Mouse (Mus musculus) hindlimb bud, embryonic 11.5 days (tissue): Measurements from ENCODE around the gene Rplp0.

Source experiments
- DNase-seq: peaks from one replicate; pipeline ENCODE4 v3.0.0-alpha.2; 2012; ENCODE audit warnings: low read depth, low spot score; ENCODE audit errors: extremely low spot score

Gene Rplp0

GRCm38 (mm10) chr5:115526456-115527202 is 32.6 kb upstream of the Rplp0 start:
- no peak for DNase-seq

GRCm38 (mm10) chr5:115528128-115528527 is 31.1 kb upstream of the Rplp0 start:
- DNase-seq: no peak

GRCm38 (mm10) chr5:115529364-115529741 is 29.9 kb upstream of the Rplp0 start:
- DNase-seq: no peak

- no peak for DNase-seq
Measured at GRCm38 (mm10) chr5:115529742-115530446, 29.4 kb upstream of the Rplp0 start.

- no peak for DNase-seq
Measured at GRCm38 (mm10) chr5:115530447-115530809, 28.8 kb upstream of the Rplp0 start.

GRCm38 (mm10) chr5:115531671-115532270 is 27.5 kb upstream of the Rplp0 start:
- DNase-seq: no peak

- no peak for DNase-seq
Measured at GRCm38 (mm10) chr5:115534290-115534731, 25.0 kb upstream of the Rplp0 start.

GRCm38 (mm10) chr5:115534856-115535255 is 24.4 kb upstream of the Rplp0 start:
- DNase-seq: no peak

- DNase-seq: no peak
Measured at GRCm38 (mm10) chr5:115535635-115536034, 23.6 kb upstream of the Rplp0 start.

GRCm38 (mm10) chr5:115538017-115538692 is 21.1 kb upstream of the Rplp0 start:
- no peak for DNase-seq

- DNase-seq: peak; percentile 77
Measured at GRCm38 (mm10) chr5:115538693-115539043, 20.6 kb upstream of the Rplp0 start.

- DNase-seq: no peak
Measured at GRCm38 (mm10) chr5:115542635-115543384, 16.5 kb upstream of the Rplp0 start.

GRCm38 (mm10) chr5:115543509-115544253 is 15.6 kb upstream of the Rplp0 start:
- no peak for DNase-seq

- no peak for DNase-seq
Measured at GRCm38 (mm10) chr5:115544655-115545185, 14.5 kb upstream of the Rplp0 start.

GRCm38 (mm10) chr5:115545636-115546035 is 13.6 kb upstream of the Rplp0 start:
- no peak for DNase-seq

GRCm38 (mm10) chr5:115546536-115546935 is 12.7 kb upstream of the Rplp0 start:
- no peak for DNase-seq

GRCm38 (mm10) chr5:115547014-115547413 is 12.3 kb upstream of the Rplp0 start:
- DNase-seq: no peak

- DNase-seq: no peak
Measured at GRCm38 (mm10) chr5:115547421-115547820, 11.8 kb upstream of the Rplp0 start.

- no peak for DNase-seq
Measured at GRCm38 (mm10) chr5:115548501-115549285, 10.6 kb upstream of the Rplp0 start.
